Mouse (Mus musculus) brain, embryonic 18.5 days (tissue): ENCODE measurements around the gene Hap1.
"Not testable (repeated sequence)": the region's sequence is repeated elsewhere in the genome, so short reads cannot be mapped to it uniquely, and the experiment has no call there.

Source experiments
- DNase-seq: peaks from one replicate; pipeline ENCODE4 v3.0.0-alpha.2; 2012; ENCODE audit warnings: low read depth, low spot score

Gene Hap1

GRCm38 (mm10) chr11:100389931-100390445, 34.1 kb upstream of the Hap1 start:
- no peak for DNase-seq

DNA sequence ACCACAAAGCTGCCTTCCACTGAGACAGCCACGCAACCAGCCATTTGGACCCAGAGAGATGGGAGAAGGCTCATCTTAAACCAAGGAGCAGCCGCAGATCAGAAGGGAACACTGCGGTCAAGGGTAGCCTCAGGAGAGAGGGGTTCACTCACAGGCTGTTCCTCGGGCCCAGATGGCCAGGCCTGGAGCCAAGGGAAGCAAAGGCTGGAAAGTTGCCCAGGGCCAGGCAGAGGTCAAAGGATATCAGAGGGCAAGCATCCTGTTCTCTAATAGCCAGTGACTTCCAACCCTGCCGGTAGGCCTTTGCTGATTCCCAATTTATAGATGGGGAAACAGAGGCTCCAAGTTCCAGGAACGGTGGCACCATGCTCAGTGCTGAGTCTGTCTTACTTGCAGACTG, 32.7 kb upstream of the Hap1 start:
- no peak for DNase-seq

DNA sequence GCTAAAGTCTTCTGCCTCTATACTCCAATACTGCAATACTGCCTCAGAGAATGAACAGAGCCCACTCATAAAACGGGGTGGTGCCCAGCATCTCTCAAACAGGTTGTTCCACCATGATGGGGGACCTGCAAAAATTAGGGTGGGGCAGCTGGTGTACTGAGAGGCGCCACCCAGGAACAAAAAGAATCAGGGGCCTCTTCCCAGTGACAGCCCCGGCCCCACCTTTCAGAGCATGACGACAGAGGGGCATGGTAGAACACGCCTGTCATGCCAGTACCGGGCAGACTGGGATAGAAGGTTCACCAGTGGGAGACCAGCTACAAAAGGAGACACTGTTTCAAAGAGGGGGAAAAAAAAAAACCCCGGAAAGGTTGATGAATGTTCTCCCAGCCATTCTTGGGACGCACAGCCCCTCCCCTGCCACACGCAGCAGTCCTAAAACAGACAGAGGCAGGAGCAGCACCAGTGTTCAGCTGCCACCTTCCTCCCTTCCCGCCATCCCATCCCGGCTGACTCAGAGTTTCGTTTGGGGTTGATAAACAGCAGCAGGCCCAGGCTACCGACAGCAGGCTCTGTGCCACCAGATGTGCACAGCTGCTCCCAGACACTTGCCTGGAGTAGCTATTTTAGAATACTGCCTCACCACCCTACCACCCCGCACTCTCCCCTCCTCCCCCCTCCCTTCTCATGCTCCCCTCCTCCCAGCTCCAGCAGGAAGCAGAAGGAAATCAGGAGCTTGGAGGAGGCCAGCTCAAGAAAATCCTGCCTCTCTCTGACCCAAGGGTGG, 31.9 kb upstream of the Hap1 start:
- no peak for DNase-seq

- no peak for DNase-seq
These were observed 31.2 kb upstream of the Hap1 start for GRCm38 (mm10) chr11:100387111-100387510.

DNA sequence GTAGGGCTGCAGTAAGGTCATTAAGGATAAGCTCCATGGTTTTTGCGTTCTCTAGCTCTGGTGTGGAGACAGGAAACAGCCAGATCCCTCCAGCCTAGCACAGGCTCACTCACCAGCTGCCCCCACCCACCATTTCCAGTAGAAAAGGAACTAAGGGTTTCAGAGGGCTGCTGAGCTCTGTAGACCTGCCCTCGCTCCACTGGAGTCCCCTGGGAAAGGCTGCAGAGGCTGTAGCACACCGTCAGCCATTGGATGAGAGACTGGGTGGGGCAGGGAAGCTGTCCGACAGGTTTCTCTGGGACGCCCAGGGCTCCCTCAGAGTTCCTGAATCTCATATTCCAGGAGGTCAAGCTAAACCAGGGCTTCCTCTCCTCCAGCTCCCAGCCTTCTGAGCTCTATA, 30.7 kb upstream of the Hap1 start:
- DNase-seq: no peak

DNA sequence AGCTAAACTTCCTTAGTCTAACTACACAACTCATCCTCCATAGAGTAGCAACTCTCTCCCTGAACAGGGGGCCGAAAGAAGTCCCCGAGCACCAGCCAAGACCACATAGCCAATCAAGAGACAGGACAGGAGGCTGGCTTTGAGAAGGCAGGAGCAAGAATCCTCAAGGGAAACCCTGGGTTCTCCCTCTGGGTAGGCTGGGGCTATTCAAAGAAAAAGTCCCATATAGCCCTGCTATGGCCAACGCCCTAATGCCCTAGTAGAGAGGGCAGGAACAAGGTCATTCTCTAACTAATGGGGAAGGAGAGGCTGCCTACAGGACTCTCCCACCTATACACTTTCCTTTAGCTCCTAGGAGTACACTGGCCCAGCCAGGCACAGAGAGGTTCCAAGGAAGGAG, 29.1 kb upstream of the Hap1 start:
- DNase-seq: no peak

DNA sequence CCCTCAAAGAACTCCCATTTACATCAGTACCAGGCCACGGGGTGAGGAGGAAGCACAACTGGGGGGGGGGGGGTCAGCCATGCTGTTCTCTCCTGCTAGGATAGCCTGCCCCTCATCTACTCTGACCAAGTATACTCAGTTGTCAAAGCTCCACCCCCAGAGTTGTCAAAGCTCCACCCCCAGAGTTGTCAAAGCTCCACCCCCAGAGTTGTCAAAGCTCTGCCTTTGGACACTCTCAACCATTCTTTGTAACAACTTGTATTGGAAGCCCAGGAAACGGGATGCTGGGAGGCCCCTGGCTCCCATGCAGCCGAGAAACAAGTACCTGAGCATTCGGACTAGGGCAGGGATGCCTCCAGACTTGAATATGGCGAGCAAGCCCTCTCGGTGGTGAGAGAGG, 26.8 kb upstream of the Hap1 start:
- no peak for DNase-seq

DNA sequence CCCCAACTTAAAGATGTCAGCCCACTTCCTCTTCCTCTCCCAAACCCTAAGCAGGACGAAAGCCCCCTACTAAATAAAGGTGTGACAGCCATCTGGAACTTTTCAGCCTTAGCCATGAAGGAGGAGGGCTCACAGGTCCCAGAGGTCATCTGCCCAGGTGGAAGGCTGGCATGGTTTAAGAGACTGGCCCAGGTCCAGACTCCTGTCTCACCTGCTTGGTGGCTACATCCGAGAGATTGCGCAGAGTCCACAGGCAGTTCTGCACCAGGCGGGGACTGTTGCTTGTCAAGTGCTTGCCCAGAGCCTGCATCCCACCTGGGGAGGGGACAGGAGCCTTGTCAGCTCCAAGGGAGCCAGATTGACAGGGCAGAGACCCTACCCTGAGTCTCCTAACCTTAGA, 23.4 kb upstream of the Hap1 start:
- DNase-seq: no peak

DNA sequence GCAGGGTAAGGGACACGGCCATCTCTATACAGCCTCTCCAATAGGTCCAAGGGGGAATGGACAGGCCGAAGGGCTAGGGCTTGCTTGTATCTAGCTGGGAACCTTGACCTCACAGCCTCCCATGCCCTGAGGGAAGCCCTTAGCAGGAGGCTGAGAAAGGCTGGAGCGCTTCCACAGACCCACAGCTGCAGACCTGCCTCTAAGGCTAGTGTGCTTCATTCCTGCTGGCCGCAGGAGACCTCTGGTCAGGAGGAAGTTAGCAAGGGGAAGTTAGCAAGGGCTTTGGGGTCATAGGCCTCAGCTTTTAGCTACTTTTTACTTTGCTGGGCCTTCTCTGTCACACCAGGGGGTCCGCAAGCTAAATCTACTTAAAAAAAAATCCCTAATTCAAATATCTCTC, 22.5 kb upstream of the Hap1 start:
- no peak for DNase-seq

DNA sequence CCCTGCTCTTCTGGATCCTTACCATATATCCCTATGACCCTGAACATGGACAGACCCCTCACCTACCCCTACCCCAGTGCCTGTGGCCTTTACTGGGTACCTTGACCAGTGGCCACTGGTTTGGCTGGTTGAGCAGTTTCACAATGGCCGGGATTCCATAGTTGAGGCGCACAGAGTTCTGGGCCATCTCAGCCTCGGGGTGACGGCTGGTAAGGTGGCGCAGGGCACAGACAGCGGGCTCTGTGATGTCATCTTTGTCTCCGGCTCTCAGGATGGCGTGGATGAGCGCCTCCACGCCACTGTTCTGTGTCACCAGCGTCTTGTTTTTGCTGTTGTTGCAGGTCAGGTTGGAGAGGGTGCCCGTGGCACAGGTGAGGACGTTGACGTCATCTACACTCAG, 22.1 kb upstream of the Hap1 start:
- no peak for DNase-seq

GRCm38 (mm10) chr11:100376746-100377389, 20.9 kb upstream of the Hap1 start:
- no peak for DNase-seq

DNA sequence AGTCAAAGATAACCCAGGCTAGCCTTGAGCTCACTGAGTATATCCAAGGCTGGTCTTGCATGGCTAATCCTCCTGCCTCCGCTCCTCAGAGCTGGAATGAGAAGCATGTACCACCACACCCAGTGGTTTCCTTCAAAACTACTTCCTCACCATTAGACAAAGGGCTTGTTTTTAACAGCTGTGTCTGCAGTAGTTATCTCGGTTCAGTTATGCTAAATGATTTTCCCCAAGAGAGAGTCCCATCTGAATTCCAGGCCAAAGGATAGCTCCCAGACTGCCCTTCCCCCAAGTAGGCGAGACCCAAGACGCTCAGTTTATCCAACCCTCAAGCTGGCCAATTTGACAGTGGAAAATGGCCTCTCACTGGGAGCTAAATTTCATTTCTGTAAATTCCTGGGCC, 20.1 kb upstream of the Hap1 start:
- DNase-seq: no peak

- no peak for DNase-seq
These were observed 19.2 kb upstream of the Hap1 start for GRCm38 (mm10) chr11:100375127-100375526.

GRCm38 (mm10) chr11:100371981-100372558, 16.1 kb upstream of the Hap1 start:
- no peak for DNase-seq

- DNase-seq: no peak
These were observed 13.9 kb upstream of the Hap1 start for GRCm38 (mm10) chr11:100369822-100370221.

DNA sequence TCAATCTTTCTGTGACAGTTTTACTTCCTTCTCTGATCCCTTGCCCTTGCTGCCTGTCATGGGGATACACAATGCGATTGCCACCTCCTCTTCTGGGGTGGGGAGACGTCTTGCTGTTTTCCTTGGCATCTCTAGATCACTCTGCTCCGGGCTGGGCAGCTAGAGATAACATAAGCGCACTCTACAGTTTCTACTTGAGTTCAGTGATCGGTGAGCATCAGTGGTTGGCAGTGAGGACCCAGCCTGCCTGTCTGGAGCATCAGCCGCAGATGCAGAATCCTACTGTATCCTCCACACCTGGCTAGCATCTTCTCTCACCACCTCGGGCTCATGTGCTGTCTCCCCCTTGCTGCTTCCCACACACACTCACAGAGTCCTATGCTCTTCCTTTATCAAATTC, 13.2 kb upstream of the Hap1 start:
- no peak for DNase-seq

DNA sequence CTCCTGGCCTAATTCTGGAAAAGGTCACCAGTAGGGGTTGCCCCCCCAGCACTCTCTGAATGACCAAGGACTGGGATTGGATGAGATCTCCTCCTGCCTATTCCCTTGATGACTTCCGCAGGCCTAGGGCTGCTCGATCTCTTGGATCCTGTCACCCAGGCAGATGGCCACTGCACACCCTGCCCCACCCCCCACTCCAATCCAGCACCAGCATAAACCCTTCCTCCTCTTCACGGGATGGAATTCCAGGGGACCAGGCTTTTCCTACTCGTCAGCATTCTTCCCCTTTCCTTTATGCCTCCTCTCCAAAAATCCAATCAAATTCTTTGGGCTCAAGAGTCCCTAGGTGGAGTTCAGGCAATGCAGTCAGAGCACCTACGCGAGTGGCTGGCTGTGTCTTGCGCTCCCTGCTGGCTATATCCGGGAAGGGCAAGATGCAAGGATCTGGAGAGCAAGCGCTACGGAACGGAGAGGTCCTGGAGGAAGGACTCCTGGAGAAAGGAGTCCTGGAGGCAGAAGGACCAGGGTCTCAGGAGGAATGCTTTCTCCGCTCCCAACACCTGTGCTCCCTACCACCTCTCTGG, 7.1 kb upstream of the Hap1 start:
- no peak for DNase-seq

DNA sequence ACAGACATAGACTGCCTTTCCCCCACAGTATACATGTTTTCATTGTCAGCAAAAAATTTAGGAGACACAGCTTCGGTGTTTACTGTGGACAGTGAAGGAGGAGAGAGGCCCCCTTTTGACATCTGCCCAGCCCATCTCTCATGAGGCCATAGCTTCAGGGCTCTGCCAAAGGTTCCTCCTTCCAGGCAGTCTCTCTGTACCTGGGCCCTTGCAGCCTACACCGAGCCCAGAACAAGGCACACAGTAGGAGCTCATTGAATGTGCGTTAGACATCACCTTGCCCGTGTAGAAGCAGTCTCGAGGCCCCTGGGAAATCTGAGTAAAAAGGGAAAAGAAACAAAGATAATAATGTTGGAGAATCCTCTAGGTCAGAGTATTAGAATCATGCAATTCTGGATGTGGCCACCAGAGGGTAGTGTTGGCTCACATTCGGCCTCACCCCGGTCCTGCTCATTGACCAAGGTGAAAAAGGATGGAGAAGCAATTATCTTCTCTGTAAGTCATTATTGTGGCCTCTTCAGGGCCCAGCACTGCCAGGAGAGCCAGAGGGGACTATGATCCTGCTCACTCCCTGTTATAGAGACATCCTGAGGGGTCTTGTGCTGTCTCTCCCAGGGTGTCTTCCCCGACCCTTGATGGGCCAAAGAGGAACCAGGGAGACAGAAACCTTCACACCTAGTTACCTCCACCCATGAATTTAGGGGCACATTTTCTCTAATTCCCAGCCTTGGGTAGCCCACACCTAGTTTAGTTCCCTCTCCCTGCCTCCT, 6.5 kb upstream of the Hap1 start:
- DNase-seq: no peak

DNA sequence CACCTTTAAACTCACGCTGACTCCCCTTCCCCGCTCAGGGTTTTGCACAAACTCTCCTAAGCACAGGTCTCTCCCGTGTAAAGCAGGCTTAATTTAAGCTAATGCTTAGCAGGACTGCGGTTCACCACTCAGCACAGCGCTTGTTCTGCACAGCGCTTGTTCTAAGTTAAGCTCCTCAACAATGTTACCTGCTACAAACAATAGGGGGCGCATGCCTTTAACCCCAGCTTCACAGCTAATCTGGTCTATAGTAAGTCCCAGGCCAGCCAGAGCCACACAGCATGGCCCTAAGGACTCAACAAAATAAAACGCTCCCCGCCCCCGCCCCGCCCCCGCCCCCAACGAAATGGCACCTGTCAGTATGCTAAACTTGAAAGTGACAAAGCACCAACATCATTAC, 5.1 kb upstream of the Hap1 start:
- DNase-seq: not testable (repeated sequence)

GRCm38 (mm10) chr11:100360175-100360574, 4.2 kb upstream of the Hap1 start:
- no peak for DNase-seq

DNA sequence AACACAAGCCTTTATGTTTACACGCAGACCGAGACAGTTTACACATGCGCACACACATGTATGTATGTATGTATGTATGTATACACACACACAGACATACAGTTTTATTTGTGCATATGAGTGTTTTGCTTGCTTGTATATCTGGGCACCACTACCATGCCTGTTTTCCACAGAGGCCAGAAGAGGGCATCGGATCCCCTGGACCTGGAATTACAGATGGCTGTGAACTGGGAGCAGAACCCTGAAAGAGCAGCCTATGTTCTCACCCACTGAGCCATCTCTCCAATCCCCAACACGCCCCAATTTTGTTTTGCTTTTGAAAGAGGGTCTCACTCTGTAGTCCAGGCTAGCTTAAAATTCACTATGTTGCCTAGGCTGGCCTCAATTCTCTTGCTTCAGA, 1.5 kb upstream of the Hap1 start:
- DNase-seq: no peak

DNA sequence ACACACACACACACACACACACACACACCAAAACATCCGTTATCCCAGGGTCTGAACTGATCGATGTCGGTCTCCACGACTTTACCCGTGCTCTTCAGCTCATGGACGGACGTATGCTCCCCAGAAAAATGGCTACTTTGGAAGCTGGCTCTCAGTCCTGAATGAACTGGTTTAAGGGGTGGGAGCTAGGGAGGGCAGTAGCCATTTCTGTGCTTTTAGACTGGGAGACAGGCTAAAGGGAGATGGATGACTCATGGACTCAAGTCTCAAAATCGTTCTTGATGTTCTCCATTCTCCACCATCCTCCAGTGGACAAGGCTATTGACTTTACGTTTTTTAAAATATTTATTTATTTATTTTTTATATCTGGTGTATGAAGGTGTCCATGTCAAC, 887 bp upstream of the Hap1 start:
- DNase-seq: no peak
